In the genomic region with DNA sequence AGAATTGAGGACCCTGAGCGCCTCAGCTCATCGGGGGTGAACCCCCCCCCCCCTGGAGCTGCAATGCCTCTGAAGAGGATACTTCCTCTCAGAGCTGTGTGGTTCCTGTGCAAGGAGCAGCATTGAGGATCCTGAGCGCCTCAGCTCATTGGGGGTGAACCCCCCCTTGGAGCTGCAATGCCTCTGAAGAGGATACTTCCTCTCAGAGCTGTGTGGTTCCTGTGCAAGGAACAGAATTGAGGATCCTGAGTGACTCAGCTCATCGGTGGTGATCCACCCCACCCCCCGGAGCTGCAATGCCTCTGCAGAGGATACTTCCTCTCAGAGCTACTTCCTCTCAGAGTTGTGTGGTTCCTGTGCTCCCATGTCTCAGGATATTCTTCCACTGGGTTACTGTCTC, we compare ENCODE assay signal across 15 mouse cellular contexts. TPM values are rescaled to one million over a fixed set of nuclear protein-coding genes. Genes with fewer than 3 reads are reported as not detected.
DNase-seq lines count a peak whose midpoint lies in the region; ATAC-seq and TF ChIP-seq lines count a peak whose summit lies in the region.
"Had no signal": no experiment of that assay in that cellular context is flagged by ENCODE, and none has a peak within 500 bp of the region (broad histone marks: within the 10 kb centered on the region; RNA-seq: fewer than 3 reads in every experiment).

No protein-coding gene starts in this region.

- H3K27me3 ChIP-seq in embryonic facial prominence, embryonic 14.5 days (replicated peaks; ENCODE audit: control insufficient read depth, insufficient read depth, low read length), result no peaks in the 10 kb centered on the region
- no peaks in the 10 kb centered on the region for H3K27me3 ChIP-seq in embryonic facial prominence, embryonic 10.5 days (replicated peaks; ENCODE audit: low read depth, poor library complexity, severe bottlenecking)
- no peaks in the 10 kb centered on the region for H3K27me3 ChIP-seq in midbrain, postnatal 0 days (ENCODE audit: insufficient read depth, low read length)
- no peaks in the 10 kb centered on the region for H3K27me3 ChIP-seq in midbrain, embryonic 14.5 days (ENCODE audit: control insufficient read depth, insufficient read depth, low read length)
- H3K27me3 ChIP-seq in lung, embryonic 14.5 days (ENCODE audit: insufficient read depth, low read length), result no peaks in the 10 kb centered on the region
- H3K27me3 ChIP-seq in cerebellum, adult 2 months (ENCODE audit: control insufficient read depth, insufficient read depth, low read length), result no peaks in the 10 kb centered on the region
- H3K27me3 ChIP-seq: intestine, embryonic 15.5 days; lung, embryonic 15.5 days had no signal

- H3K4me2 ChIP-seq in embryonic facial prominence, embryonic 14.5 days (ENCODE audit: low read depth, low read length), result no peak overlapping the region
- no peak overlapping the region for H3K4me2 ChIP-seq in midbrain, postnatal 0 days (ENCODE audit: low read depth, low read length, poor library complexity, severe bottlenecking)
- H3K4me2 ChIP-seq in midbrain, embryonic 14.5 days (ENCODE audit: low read length), result no peak overlapping the region
- H3K4me2 ChIP-seq in lung, embryonic 14.5 days, result no peak overlapping the region
- H3K4me2 ChIP-seq: intestine, embryonic 15.5 days; lung, embryonic 15.5 days had no signal

- H3K36me3 ChIP-seq in embryonic facial prominence, embryonic 14.5 days (ENCODE audit: control insufficient read depth, insufficient read depth, low read length), result no peaks in the 10 kb centered on the region
- no peaks in the 10 kb centered on the region for H3K36me3 ChIP-seq in embryonic facial prominence, embryonic 10.5 days (replicated peaks)
- H3K36me3 ChIP-seq in midbrain, postnatal 0 days (ENCODE audit: insufficient read depth, low read length), result no peaks in the 10 kb centered on the region
- H3K36me3 ChIP-seq in midbrain, embryonic 14.5 days (ENCODE audit: control insufficient read depth, insufficient read depth, low read length), result no peaks in the 10 kb centered on the region
- no peaks in the 10 kb centered on the region for H3K36me3 ChIP-seq in lung, embryonic 14.5 days (ENCODE audit: insufficient read depth)
- H3K36me3 ChIP-seq: intestine, embryonic 15.5 days; lung, embryonic 15.5 days had no signal

- no peak for TF ChIP-seq CTCF in midbrain, postnatal 0 days (IDR thresholded peaks at IDR 0.05)
- TF ChIP-seq CTCF in lung, embryonic 14.5 days (IDR thresholded peaks at IDR 0.05; ENCODE audit: low read depth), result no peak
- TF ChIP-seq CTCF in cerebellum, adult 2 months (IDR thresholded peaks at IDR 0.05; ENCODE audit: borderline replicate concordance, insufficient read depth, low read depth, low read length), result no peak

- H3K27ac ChIP-seq in embryonic facial prominence, embryonic 14.5 days (replicated peaks; ENCODE audit: low read depth, low read length), result no peak overlapping the region
- no peak overlapping the region for H3K27ac ChIP-seq in embryonic facial prominence, embryonic 10.5 days (replicated peaks)
- H3K27ac ChIP-seq in midbrain, postnatal 0 days (ENCODE audit: low read depth, low read length), result no peak overlapping the region
- H3K27ac ChIP-seq in midbrain, embryonic 14.5 days (replicated peaks; ENCODE audit: low read depth, low read length), result no peak overlapping the region
- H3K27ac ChIP-seq in lung, embryonic 14.5 days (ENCODE audit: low read depth), result no peak overlapping the region
- no peak overlapping the region for H3K27ac ChIP-seq in cerebellum, adult 2 months (ENCODE audit: insufficient read depth, low read length)
- H3K27ac ChIP-seq: gastrocnemius, adult 2 months; intestine, embryonic 15.5 days; lung, embryonic 15.5 days had no signal

- no peaks in the 10 kb centered on the region for H3K9me3 ChIP-seq in embryonic facial prominence, embryonic 14.5 days (ENCODE audit: control insufficient read depth, low read length)
- no peaks in the 10 kb centered on the region for H3K9me3 ChIP-seq in embryonic facial prominence, embryonic 10.5 days
- H3K9me3 ChIP-seq in midbrain, postnatal 0 days (ENCODE audit: low read length), result no peaks in the 10 kb centered on the region
- no peaks in the 10 kb centered on the region for H3K9me3 ChIP-seq in midbrain, embryonic 14.5 days (ENCODE audit: control insufficient read depth, low read length)
- no peaks in the 10 kb centered on the region for H3K9me3 ChIP-seq in lung, embryonic 14.5 days (ENCODE audit: low read depth, low read length)
- H3K9me3 ChIP-seq: intestine, embryonic 15.5 days; lung, embryonic 15.5 days had no signal

- TF ChIP-seq POLR2A in cerebellum, adult 2 months (IDR thresholded peaks at IDR 0.05; ENCODE audit: borderline replicate concordance, insufficient read depth, low read length), result no peak

- no peaks in the 10 kb centered on the region for H3K4me1 ChIP-seq in embryonic facial prominence, embryonic 14.5 days (ENCODE audit: control insufficient read depth, insufficient read depth, low read length)
- no peaks in the 10 kb centered on the region for H3K4me1 ChIP-seq in embryonic facial prominence, embryonic 10.5 days
- no peaks in the 10 kb centered on the region for H3K4me1 ChIP-seq in midbrain, postnatal 0 days (ENCODE audit: insufficient read depth, low read length)
- H3K4me1 ChIP-seq in midbrain, embryonic 14.5 days (ENCODE audit: control insufficient read depth, insufficient read depth, low read length), result no peaks in the 10 kb centered on the region
- H3K4me1 ChIP-seq in lung, embryonic 14.5 days (ENCODE audit: insufficient read depth), result no peaks in the 10 kb centered on the region
- no peaks in the 10 kb centered on the region for H3K4me1 ChIP-seq in cerebellum, adult 2 months (ENCODE audit: control insufficient read depth, insufficient read depth, low read length)
- H3K4me1 ChIP-seq: intestine, embryonic 15.5 days; lung, embryonic 15.5 days had no signal

- DNase-seq in embryonic facial prominence, embryonic 14.5 days (ENCODE audit: low spot score), result peak; percentile 7
- no peak for DNase-seq in embryonic facial prominence, embryonic 10.5 days (ENCODE audit: low spot score)
- DNase-seq in midbrain, postnatal 0 days (ENCODE audit: low spot score), result peak; percentile 1
- DNase-seq in midbrain, embryonic 14.5 days, result no peak
- DNase-seq in lung, embryonic 14.5 days, result peak; percentile 9
- DNase-seq in cerebellum, adult 11 months, result no peak
- no peak for DNase-seq in cerebellum, adult 2 months
- DNase-seq: embryo, embryonic 11 days; gastrocnemius, adult 2 months had no signal

- H3K4me3 ChIP-seq in embryonic facial prominence, embryonic 14.5 days (ENCODE audit: low read depth, low read length), result no peak overlapping the region
- no peak overlapping the region for H3K4me3 ChIP-seq in embryonic facial prominence, embryonic 10.5 days
- H3K4me3 ChIP-seq in midbrain, postnatal 0 days (ENCODE audit: low read depth, low read length), result no peak overlapping the region
- H3K4me3 ChIP-seq in midbrain, embryonic 14.5 days (replicated peaks; ENCODE audit: low read depth, low read length), result no peak overlapping the region
- H3K4me3 ChIP-seq in lung, embryonic 14.5 days (ENCODE audit: low read depth, low read length), result no peak overlapping the region
- H3K4me3 ChIP-seq in cerebellum, adult 2 months (replicated peaks; ENCODE audit: insufficient read depth, low read depth, low read length), result no peak overlapping the region
- H3K4me3 ChIP-seq: gastrocnemius, adult 2 months; intestine, embryonic 15.5 days; lung, embryonic 15.5 days; myocyte had no signal

- H3K9ac ChIP-seq in embryonic facial prominence, embryonic 14.5 days (ENCODE audit: low read depth, low read length), result no peak overlapping the region
- no peak overlapping the region for H3K9ac ChIP-seq in midbrain, postnatal 0 days (replicated peaks; ENCODE audit: low read length, poor library complexity, severe bottlenecking)
- H3K9ac ChIP-seq in midbrain, embryonic 14.5 days (replicated peaks; ENCODE audit: low read length), result no peak overlapping the region
- H3K9ac ChIP-seq in lung, embryonic 14.5 days, result no peak overlapping the region
- H3K9ac ChIP-seq: intestine, embryonic 15.5 days; lung, embryonic 15.5 days had no signal

- ATAC-seq in embryonic facial prominence, embryonic 14.5 days (ENCODE audit: low read depth), result no peak
- ATAC-seq in midbrain, postnatal 0 days (ENCODE audit: low FRiP score), result no peak
- ATAC-seq in midbrain, embryonic 14.5 days (ENCODE audit: low FRiP score, low TSS enrichment), result no peak
- no peak for ATAC-seq in lung, embryonic 14.5 days (ENCODE audit: insufficient read depth)
- peak; percentile 98 for ATAC-seq in neutrophil, adult 5-6 weeks (ENCODE audit: extremely low read depth, insufficient number of reproducible peaks, low FRiP score, poor library complexity, severe bottlenecking)
- ATAC-seq: intestine, embryonic 15.5 days had no signal

- 76% methylated on average over 5 of the region's 5 CpGs for WGBS in embryonic facial prominence, embryonic 14.5 days
- 88% methylated on average over 5 of the region's 5 CpGs for WGBS in embryonic facial prominence, embryonic 10.5 days
- WGBS in midbrain, postnatal 0 days, result 78% methylated on average over 5 of the region's 5 CpGs
- WGBS in midbrain, embryonic 14.5 days, result 93% methylated on average over 5 of the region's 5 CpGs
- 75% methylated on average over 5 of the region's 5 CpGs for WGBS in lung, embryonic 14.5 days
- WGBS in cerebellum, adult 2 months, result 87% methylated on average over 5 of the region's 5 CpGs

RNA-seq across cellular contexts. Expression of a gene that starts 20.8 kb away (rescaled TPM):
- 0.04 and 0.08 TPM in 2 replicates for polyA plus RNA-seq in embryonic facial prominence, embryonic 14.5 days (2014; fragmentation: Nextera tagmentation; extraction: Ambion mirVana)
- not detected in 2 replicates for polyA plus RNA-seq in embryonic facial prominence, embryonic 10.5 days (2016; fragmentation: Nextera tagmentation; extraction: Ambion mirVana)
- not detected in 2 replicates for total RNA-seq in midbrain, postnatal 0 days (2014; rRNA removed)
- polyA plus RNA-seq in midbrain, postnatal 0 days (2015; fragmentation: Nextera tagmentation; extraction: Ambion mirVana), result not detected in 2 replicates
- polyA plus RNA-seq in midbrain, embryonic 14.5 days (2014; fragmentation: Nextera tagmentation; extraction: Ambion mirVana), result not detected in 2 replicates
- polyA plus RNA-seq in lung, embryonic 14.5 days (2014; fragmentation: Nextera tagmentation; extraction: Ambion mirVana), result 0.05 TPM in 2 replicates
- total RNA-seq in neutrophil, adult 5-6 weeks (2017), result 5.8 and 6.6 TPM in 2 replicates
- polyA plus RNA-seq in cerebellum, adult 2 months (2012; rRNA removed), result 0.13 and 0.24 TPM in 2 replicates
- total RNA-seq: ES-E14 had no signal
- polyA plus RNA-seq: forebrain, embryonic 11.5 days; lung, embryonic 15.5 days had no signal

Comparison
In these comparisons a context has a peak if more than half of its experiments do, and no peak if none do; other contexts are left out.
1. DNase-seq: peak in embryonic facial prominence, embryonic 14.5 days (single experiment), midbrain, postnatal 0 days (single experiment) and lung, embryonic 14.5 days (single experiment); none in embryonic facial prominence, embryonic 10.5 days (single experiment), midbrain, embryonic 14.5 days (single experiment), cerebellum, adult 11 months (single experiment) and cerebellum, adult 2 months (0 of 2).